Mouse (Mus musculus): Measurements from ENCODE around the gene Vipas39.

- TF ChIP-seq CTCF (IDR thresholded peaks at IDR 0.05; ENCODE audit: borderline replicate concordance, extremely low read depth, insufficient read depth, insufficient read length), result no peak
- TF ChIP-seq POLR2A (IDR thresholded peaks at IDR 0.05; ENCODE audit: borderline replicate concordance, extremely low read depth, insufficient read depth, insufficient read length, poor library complexity, severe bottlenecking), result 0 out of 2 replicates have a peak, but pooled peaks have one; percentile 47
Observed at GRCm38 (mm10) chr12:87199973-87200586, 66.0 kb downstream of the Vipas39 start, which contains the start of gene Tmed8.

Measured in brain, embryonic 14.5 days (tissue).